Mouse (Mus musculus) heart, adult 8-10 months (tissue): ENCODE results near the gene Gm15085. TPM values are rescaled to one million over a fixed set of nuclear protein-coding genes. Genes with fewer than 3 reads are reported as not detected.
"Not testable (repeated sequence)": the region's sequence is repeated elsewhere in the genome, so short reads cannot be mapped to it uniquely, and the experiment has no call there.

Source experiments
- DNase-seq: peaks from one replicate; pipeline ENCODE4 v3.0.0; 2022; ENCODE audit warnings: low spot score
- total RNA-seq, 4 experiments: library from RNA; stranded (reverse); gene quantifications; 2 replicates each; pipeline ENCODE4 v1.2.4; 2022

Gene Gm15085
- total RNA-seq, result not detected

GRCm38 (mm10) chrX:149447317-149447716 is at the start of gene Gm15085:
TSS of gene Gm15085 (plus strand) at chrX:149447617.
- not testable (repeated sequence) for DNase-seq

Other genes starting within 250 kb of the Gm15085 start
- gene Gm15093, start 175.2 kb upstream of the Gm15085 start, total RNA-seq, result not detected
- gene Gm10439, start 147.0 kb downstream of the Gm15085 start, total RNA-seq, result not detected